Mouse (Mus musculus) adrenal gland, adult 8-10 months (tissue): ENCODE data around the gene Rhbdd1. TPM values are rescaled to one million over a fixed set of nuclear protein-coding genes. Genes with fewer than 3 reads are reported as not detected.

Experiments used
- DNase-seq: peaks from one replicate; pipeline ENCODE4 v3.0.0; 2022
- total RNA-seq, 4 experiments: library from RNA; stranded (reverse); gene quantifications; 2 replicates each; pipeline ENCODE4 v1.2.4; 2022

Rhbdd1 gene
- total RNA-seq: 10 to 100 TPM; 36.5 to 39.7 (median 36.7) TPM

- peak; percentile 96 for DNase-seq
These were observed at the start of gene Rhbdd1 for GRCm38 (mm10) chr1:82316111-82316745. Gene Rhbdd1, plus strand, starts transcription at chr1:82316452.

GRCm38 (mm10) chr1:82267547-82267946, 48.7 kb upstream of the Rhbdd1 start:
- DNase-seq: no peak

GRCm38 (mm10) chr1:82272231-82272630, 44.0 kb upstream of the Rhbdd1 start:
- no peak for DNase-seq

GRCm38 (mm10) chr1:82273529-82273928, 42.7 kb upstream of the Rhbdd1 start:
- DNase-seq: no peak

- DNase-seq: no peak
These were observed 41.9 kb upstream of the Rhbdd1 start for GRCm38 (mm10) chr1:82274361-82274760.

GRCm38 (mm10) chr1:82279768-82280167, 36.5 kb upstream of the Rhbdd1 start:
- no peak for DNase-seq

- no peak for DNase-seq
These were observed 34.4 kb upstream of the Rhbdd1 start for GRCm38 (mm10) chr1:82281823-82282222.

GRCm38 (mm10) chr1:82282992-82283611, 33.1 kb upstream of the Rhbdd1 start:
- DNase-seq: peak; percentile 86

- no peak for DNase-seq
These were observed 32.4 kb upstream of the Rhbdd1 start for GRCm38 (mm10) chr1:82283901-82284301.

- no peak for DNase-seq
These were observed 31.8 kb upstream of the Rhbdd1 start for GRCm38 (mm10) chr1:82284403-82284802.

GRCm38 (mm10) chr1:82285461-82286189, 30.6 kb upstream of the Rhbdd1 start:
- DNase-seq: no peak

GRCm38 (mm10) chr1:82286190-82287051, 29.8 kb upstream of the Rhbdd1 start:
- DNase-seq: no peak

GRCm38 (mm10) chr1:82287052-82287775, 29.0 kb upstream of the Rhbdd1 start:
- DNase-seq: no peak

GRCm38 (mm10) chr1:82287776-82288325, 28.4 kb upstream of the Rhbdd1 start:
- no peak for DNase-seq

GRCm38 (mm10) chr1:82288421-82288990, 27.7 kb upstream of the Rhbdd1 start:
- DNase-seq: no peak

- no peak for DNase-seq
These were observed 26.9 kb upstream of the Rhbdd1 start for GRCm38 (mm10) chr1:82289116-82289989.

- DNase-seq: peak; percentile 44
These were observed 26.1 kb upstream of the Rhbdd1 start for GRCm38 (mm10) chr1:82289990-82290681.

GRCm38 (mm10) chr1:82290723-82291150, 25.5 kb upstream of the Rhbdd1 start:
- DNase-seq: peak; percentile 81

GRCm38 (mm10) chr1:82291151-82291797, 25.0 kb upstream of the Rhbdd1 start, which contains the start of gene Irs1:
Gene Irs1, minus strand, starts transcription at chr1:82291416.
- DNase-seq: peak; percentile 85
